Mouse (Mus musculus): ENCODE results near the gene Abcc5. TPM values are rescaled to one million over a fixed set of nuclear protein-coding genes. Genes with fewer than 3 reads are reported as not detected.
A peak's percentile ranks its signal among the peaks of the same experiment; 100 is the strongest.
"Not testable (repeated sequence)": the region's sequence is repeated elsewhere in the genome, so short reads cannot be mapped to it uniquely, and the experiment has no call there.

The Abcc5 gene
- polyA plus RNA-seq, 1 experiment: 56.0 TPM

DNA sequence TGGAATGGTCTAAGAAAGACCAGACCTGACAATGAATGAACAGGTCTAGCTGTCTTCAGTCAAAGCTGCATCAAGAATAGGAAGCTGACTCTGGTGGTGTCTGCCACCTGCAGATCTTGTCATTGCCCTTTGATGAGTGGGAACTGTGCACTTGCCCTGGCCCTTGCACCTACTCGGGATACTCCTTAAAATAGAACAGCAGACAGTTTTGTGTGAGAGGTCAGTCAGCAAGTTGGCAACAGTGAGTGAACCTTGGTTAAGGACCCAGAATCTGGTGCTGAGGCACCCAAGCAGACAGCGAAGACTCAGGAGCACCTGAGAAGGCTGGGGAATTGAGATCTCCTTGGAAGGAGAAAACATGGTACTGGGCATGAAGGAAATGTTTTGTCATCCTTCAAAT lies 16.7 kb upstream of the Abcc5 start:
- Histone ChIP-seq H3K27ac (ENCODE audit: insufficient read depth, low read depth, low read length) (no peak overlapping the region), H3K27me3 (replicated peaks; ENCODE audit: control insufficient read depth, insufficient read depth, low read length) (no peaks in the 10 kb centered on the region), H3K4me3 (ENCODE audit: insufficient read depth, low read depth, low read length) (no peak overlapping the region), H3K4me1 (ENCODE audit: control insufficient read depth, insufficient read depth, low read length) (no peaks in the 10 kb centered on the region; the same call in 1 of the 2 replicates), H3K36me3 (ENCODE audit: control insufficient read depth, insufficient read depth, low read length) (no peaks in the 10 kb centered on the region)
- TF ChIP-seq CTCF (conservative IDR thresholded peaks at IDR 0.05; ENCODE audit: insufficient read depth, insufficient read length, low read depth, low read length): no peak
- no peak for TF ChIP-seq POLR2A (IDR thresholded peaks at IDR 0.05; ENCODE audit: low read depth, low read length)
- DNase-seq: peak; percentile 54
- 51% methylated on average over 2 of the region's 2 CpGs for whole genome bisulfite sequencing

DNA sequence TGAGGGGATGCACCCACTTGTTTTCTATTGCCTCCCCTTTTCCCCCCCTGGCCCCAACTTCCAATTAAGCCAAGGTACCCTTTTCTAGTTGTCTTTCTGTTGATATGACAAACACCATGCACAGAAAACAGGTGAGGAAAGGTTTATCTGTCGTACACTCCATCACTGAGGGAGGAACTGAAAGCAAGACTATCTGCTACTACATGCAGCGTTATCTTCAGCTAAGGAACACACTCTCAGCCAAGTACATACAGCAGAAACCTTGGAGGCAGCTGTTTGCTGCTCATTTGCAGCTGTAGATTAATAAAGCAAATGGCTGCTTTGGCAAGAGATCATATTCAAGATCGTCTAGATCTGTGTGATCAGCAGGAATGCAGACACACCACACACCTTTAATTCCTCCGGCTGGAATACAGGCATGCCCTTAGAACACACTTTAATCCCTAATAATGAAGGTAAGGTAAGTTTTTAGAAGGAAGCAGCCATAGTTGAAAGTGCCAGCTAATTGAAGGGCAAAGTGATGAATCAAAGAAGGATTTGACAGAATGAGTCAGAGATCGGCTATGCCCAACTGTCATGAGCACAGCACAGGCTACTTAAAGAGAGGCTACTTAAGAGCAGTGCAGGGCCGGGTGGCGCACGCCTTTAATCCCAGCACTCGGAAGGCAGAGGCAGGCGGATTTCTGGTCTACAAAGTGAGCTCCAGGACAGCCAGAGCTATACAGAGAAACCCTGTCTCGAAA lies 12.7 kb upstream of the Abcc5 start:
- Histone ChIP-seq H3K27ac (ENCODE audit: insufficient read depth, low read depth, low read length) (no peak overlapping the region), H3K4me3 (ENCODE audit: insufficient read depth, low read depth, low read length) (no peak overlapping the region), H3K4me1 (ENCODE audit: control insufficient read depth, insufficient read depth, low read length) (no peaks in the 10 kb centered on the region; the same call in 1 of the 2 replicates), H3K27me3 (replicated peaks; ENCODE audit: control insufficient read depth, insufficient read depth, low read length) (no peaks in the 10 kb centered on the region), H3K36me3 (ENCODE audit: control insufficient read depth, insufficient read depth, low read length) (no peaks in the 10 kb centered on the region)
- WGBS: 84% methylated on average over 11 of the region's 11 CpGs
- no peak for DNase-seq
- TF ChIP-seq CTCF (conservative IDR thresholded peaks at IDR 0.05; ENCODE audit: insufficient read depth, insufficient read length, low read depth, low read length) (no peak), POLR2A (IDR thresholded peaks at IDR 0.05; ENCODE audit: low read depth, low read length) (no peak)

DNA sequence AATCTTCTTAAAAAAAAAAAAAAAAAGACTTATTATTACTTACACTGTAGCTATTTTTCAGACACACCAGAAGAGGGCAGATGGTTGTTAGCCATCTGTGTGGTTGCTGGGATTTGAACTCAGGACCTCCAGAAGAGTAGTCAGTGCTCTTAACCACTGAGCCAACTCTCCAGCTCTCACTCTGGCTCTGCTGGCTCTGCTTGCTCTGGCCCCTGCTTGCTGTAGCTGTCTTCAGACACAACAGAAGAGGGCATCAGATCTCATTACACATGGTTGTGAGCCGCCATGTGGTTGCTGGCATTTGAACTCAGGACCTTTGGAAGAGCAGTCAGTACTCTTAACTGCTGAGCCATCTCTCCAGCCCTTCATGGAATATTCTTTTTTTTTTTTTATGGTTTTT lies 11.9 kb upstream of the Abcc5 start:
- not testable (repeated sequence) for H3K4me1 ChIP-seq (ENCODE audit: control insufficient read depth, insufficient read depth, low read length); H3K4me3 ChIP-seq (ENCODE audit: insufficient read depth, low read depth, low read length); H3K27me3 ChIP-seq (replicated peaks; ENCODE audit: control insufficient read depth, insufficient read depth, low read length); H3K27ac ChIP-seq (ENCODE audit: insufficient read depth, low read depth, low read length); H3K36me3 ChIP-seq (ENCODE audit: control insufficient read depth, insufficient read depth, low read length); DNase-seq
- 90% methylated on average over 1 of the region's 1 CpGs for WGBS

DNA sequence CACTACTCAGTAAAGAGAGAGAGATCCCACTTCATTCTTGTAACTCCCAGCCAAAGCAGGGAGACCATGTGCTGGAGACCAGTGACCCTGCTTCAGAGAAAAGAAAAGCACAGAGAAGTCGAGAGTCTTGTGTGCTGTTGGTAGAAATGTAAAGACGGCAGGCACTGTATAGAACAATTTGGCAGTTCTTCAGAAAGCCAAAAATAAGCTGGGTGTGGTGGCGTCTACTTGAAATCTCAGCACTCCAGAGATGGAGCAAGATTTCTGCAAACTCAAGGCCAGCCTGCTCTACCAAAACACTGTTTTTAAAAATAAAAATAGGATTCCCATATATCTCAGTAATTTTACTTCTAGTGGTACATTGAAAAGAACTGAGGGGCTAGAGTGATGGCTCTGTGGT lies 10.1 kb upstream of the Abcc5 start:
- Histone ChIP-seq H3K27ac (ENCODE audit: insufficient read depth, low read depth, low read length) (no peak overlapping the region), H3K36me3 (ENCODE audit: control insufficient read depth, insufficient read depth, low read length) (no peaks in the 10 kb centered on the region), H3K27me3 (replicated peaks; ENCODE audit: control insufficient read depth, insufficient read depth, low read length) (no peaks in the 10 kb centered on the region), H3K4me3 (ENCODE audit: insufficient read depth, low read depth, low read length) (no peak overlapping the region), H3K4me1 (ENCODE audit: control insufficient read depth, insufficient read depth, low read length) (no peaks in the 10 kb centered on the region)
- WGBS: 85% methylated on average over 3 of the region's 3 CpGs
- no peak for DNase-seq
- no peak for TF ChIP-seq CTCF (conservative IDR thresholded peaks at IDR 0.05; ENCODE audit: insufficient read depth, insufficient read length, low read depth, low read length)

DNA sequence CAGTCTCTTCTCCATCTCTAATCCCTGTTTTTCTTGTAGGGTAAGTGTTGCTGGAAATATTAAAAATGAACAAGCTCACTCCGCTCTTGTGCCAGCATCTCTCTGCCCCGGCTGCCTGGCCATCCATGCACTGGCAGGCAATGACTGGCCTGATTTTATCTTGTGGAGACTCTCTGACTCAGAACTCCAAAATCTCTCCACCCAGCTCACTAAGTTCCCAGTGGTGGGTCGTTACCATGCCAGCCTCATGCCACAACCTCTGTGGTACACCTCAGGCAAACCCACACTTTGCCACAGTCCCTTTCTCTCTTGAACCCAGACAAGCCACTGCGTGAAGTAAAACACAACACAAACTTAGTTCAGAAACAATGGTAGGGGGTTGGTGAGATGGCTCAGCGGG lies 3.1 kb upstream of the Abcc5 start:
- TF ChIP-seq CTCF (conservative IDR thresholded peaks at IDR 0.05; ENCODE audit: insufficient read depth, insufficient read length, low read depth, low read length): no peak
- no peak for TF ChIP-seq POLR2A (IDR thresholded peaks at IDR 0.05; ENCODE audit: low read depth, low read length)
- no peak for DNase-seq
- no peak overlapping the region for H3K4me3 ChIP-seq (ENCODE audit: insufficient read depth, low read depth, low read length)
- H3K4me1 ChIP-seq (ENCODE audit: control insufficient read depth, insufficient read depth, low read length): no peaks in the 10 kb centered on the region
- H3K27ac ChIP-seq (ENCODE audit: insufficient read depth, low read depth, low read length): no peak overlapping the region
- 87% methylated on average over 5 of the region's 5 CpGs for WGBS
- no peaks in the 10 kb centered on the region for H3K27me3 ChIP-seq (replicated peaks; ENCODE audit: control insufficient read depth, insufficient read depth, low read length)
- H3K36me3 ChIP-seq (ENCODE audit: control insufficient read depth, insufficient read depth, low read length): no peaks in the 10 kb centered on the region

DNA sequence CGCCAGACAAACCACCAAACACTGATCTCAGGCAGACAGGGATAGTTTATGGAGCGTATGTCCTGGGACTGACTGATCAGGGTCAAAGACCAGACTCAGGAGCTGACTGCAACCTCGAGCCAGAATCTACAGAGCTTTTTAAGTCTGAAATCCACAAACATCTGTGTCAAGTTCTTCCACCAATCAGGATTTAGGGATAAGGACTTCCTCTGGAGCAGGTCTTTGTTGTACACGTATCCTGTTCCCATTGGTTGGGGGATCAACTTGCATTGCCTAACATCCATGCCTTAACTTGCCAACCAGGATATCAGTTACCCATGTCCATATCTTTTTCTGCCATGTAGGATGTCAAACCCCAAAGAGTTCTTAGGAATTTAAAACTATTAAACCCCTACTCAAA lies 1.4 kb upstream of the Abcc5 start:
- peaks cover 2% of the 10 kb centered on the region; the same call in 1 of the 2 replicates for H3K4me1 ChIP-seq (ENCODE audit: control insufficient read depth, insufficient read depth, low read length)
- TF ChIP-seq CTCF (conservative IDR thresholded peaks at IDR 0.05; ENCODE audit: insufficient read depth, insufficient read length, low read depth, low read length) (no peak), POLR2A (IDR thresholded peaks at IDR 0.05; ENCODE audit: low read depth, low read length) (no peak)
- WGBS: 62% methylated on average over 4 of the region's 4 CpGs
- H3K36me3 ChIP-seq (ENCODE audit: control insufficient read depth, insufficient read depth, low read length): no peaks in the 10 kb centered on the region
- H3K27ac ChIP-seq (ENCODE audit: insufficient read depth, low read depth, low read length): no peak overlapping the region
- H3K27me3 ChIP-seq (replicated peaks; ENCODE audit: control insufficient read depth, insufficient read depth, low read length): no peaks in the 10 kb centered on the region
- no peak for DNase-seq
- no peak overlapping the region for H3K4me3 ChIP-seq (ENCODE audit: insufficient read depth, low read depth, low read length)

DNA sequence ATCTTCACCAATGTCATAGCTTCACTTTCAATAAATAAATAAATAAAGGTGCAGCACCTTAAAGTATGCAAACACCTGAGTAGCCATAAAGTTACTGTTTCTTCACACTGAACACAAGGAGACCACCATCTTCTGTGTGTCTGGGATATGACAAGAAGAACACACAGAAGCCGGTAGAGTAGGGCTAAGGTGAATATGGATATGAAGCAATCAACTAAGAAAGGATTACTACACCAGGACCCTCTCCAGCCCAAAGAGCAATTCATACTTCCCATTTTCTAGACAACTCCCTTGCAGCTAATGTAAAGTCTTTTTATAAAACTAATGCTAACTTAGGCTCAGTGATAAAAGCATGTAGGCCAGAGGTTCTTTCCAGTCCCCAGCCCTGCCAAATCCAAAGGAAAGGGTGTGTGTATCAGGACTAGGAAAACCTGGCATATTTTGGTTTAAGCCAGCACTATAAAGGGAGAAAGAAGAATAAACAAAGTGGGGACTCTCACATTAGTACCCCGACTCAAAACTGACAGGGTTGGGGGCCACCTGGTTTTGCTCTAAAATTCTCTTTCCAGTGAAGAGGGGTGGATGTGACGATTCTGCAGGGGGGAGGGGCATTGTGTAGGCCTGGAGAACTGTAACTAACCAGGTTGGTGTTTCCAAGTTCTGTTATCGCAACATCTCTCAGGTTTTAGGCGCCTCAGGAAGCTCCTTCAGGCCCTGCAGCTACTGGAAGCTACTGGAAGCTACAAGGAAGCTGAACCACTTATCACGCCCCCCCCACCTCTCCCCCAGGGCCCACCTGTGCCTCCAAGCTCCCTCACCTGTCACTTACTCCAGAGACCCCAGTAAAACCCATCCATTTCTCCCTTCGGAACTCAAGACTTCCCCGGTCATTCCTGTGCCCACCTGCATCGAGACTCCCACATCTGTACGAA lies 1.2 kb downstream of the Abcc5 start:
- 37% methylated on average over 10 of the region's 10 CpGs for WGBS
- Histone ChIP-seq H3K27me3 (replicated peaks; ENCODE audit: control insufficient read depth, insufficient read depth, low read length) (no peaks in the 10 kb centered on the region), H3K4me3 (ENCODE audit: insufficient read depth, low read depth, low read length) (peak overlapping the region; percentile 77), H3K27ac (ENCODE audit: insufficient read depth, low read depth, low read length) (no peak overlapping the region), H3K4me1 (ENCODE audit: control insufficient read depth, insufficient read depth, low read length) (peaks cover 2% of the 10 kb centered on the region; the same call in 1 of the 2 replicates), H3K36me3 (ENCODE audit: control insufficient read depth, insufficient read depth, low read length) (no peaks in the 10 kb centered on the region)
- no peak for DNase-seq
- no peak for TF ChIP-seq CTCF (conservative IDR thresholded peaks at IDR 0.05; ENCODE audit: insufficient read depth, insufficient read length, low read depth, low read length)
- TF ChIP-seq POLR2A (IDR thresholded peaks at IDR 0.05; ENCODE audit: low read depth, low read length): no peak
